Mouse (Mus musculus) C2C12 (cell line): ENCODE data around the gene Slc25a39. TPM values are rescaled to one million over a fixed set of nuclear protein-coding genes. Genes with fewer than 3 reads are reported as not detected.

Experiments
- H3K27me3 ChIP-seq: one replicate; pipeline ENCODE4 v1.6.1; 2011; ENCODE audit not compliant: control insufficient read depth, insufficient read depth, insufficient read length
- H3K36me3 ChIP-seq: one replicate; pipeline ENCODE4 v1.6.1; 2011; ENCODE audit not compliant: control insufficient read depth, insufficient read depth
- H3K4me3 ChIP-seq: one replicate; pipeline ENCODE4 v1.5.1; 2011; ENCODE audit warnings: mild to moderate bottlenecking, control low read depth; ENCODE audit not compliant: poor library complexity, insufficient read depth, severe bottlenecking
- H3K79me2 ChIP-seq: one replicate; pipeline ENCODE4 v1.6.1; 2011; ENCODE audit not compliant: control insufficient read depth, insufficient read depth
- H3K79me3 ChIP-seq: one replicate; pipeline ENCODE4 v1.6.1; 2011; ENCODE audit warnings: low read depth, control low read depth
- H3ac ChIP-seq: one replicate; pipeline ENCODE3; 2011; ENCODE audit warnings: low read depth; ENCODE audit not compliant: control insufficient read depth, insufficient read length
- CEBPB ChIP-seq: IDR thresholded peaks from one replicate; pipeline ENCODE4 v1.6.1; 2011; ENCODE audit warnings: low read depth, mild to moderate bottlenecking, control low read depth, moderate library complexity
- CTCF ChIP-seq: IDR thresholded peaks from one replicate; pipeline ENCODE4 v1.5.1; 2011; ENCODE audit not compliant: control insufficient read depth, insufficient read depth, insufficient read length
- FOSL1 ChIP-seq: IDR thresholded peaks from one replicate; pipeline ENCODE4 v1.8.0; 2011; ENCODE audit warnings: mild to moderate bottlenecking, low read length; ENCODE audit not compliant: poor library complexity, insufficient read depth, severe bottlenecking
- MAX ChIP-seq: IDR thresholded peaks from one replicate; pipeline ENCODE4 v1.6.1; 2011; ENCODE audit warnings: mild to moderate bottlenecking, control low read depth
- MYOD1 ChIP-seq: IDR thresholded peaks from one replicate; pipeline ENCODE4 v1.6.1; 2011; ENCODE audit warnings: low read depth; ENCODE audit not compliant: control insufficient read depth, insufficient read length
- MYOG ChIP-seq: IDR thresholded peaks from one replicate; pipeline ENCODE4 v1.6.1; 2011; ENCODE audit not compliant: control insufficient read depth, insufficient read length; ENCODE audit errors: extremely low read depth
- USF1 ChIP-seq: IDR thresholded peaks from one replicate; pipeline ENCODE4 v1.6.1; 2011; ENCODE audit warnings: low read depth, mild to moderate bottlenecking, control low read depth, moderate library complexity
- polyA plus RNA-seq: library from polyadenylated mRNA; unstranded; fragments of >200 nt; fragmentation: generic; extraction: Trizol; gene quantifications from one replicate; pipeline ENCODE4 v1.2.1, GENCODE M21; 2012; ENCODE audit warnings: missing spikeins

The Slc25a39 gene
- polyA plus RNA-seq, 1 experiment: 174 TPM

DNA sequence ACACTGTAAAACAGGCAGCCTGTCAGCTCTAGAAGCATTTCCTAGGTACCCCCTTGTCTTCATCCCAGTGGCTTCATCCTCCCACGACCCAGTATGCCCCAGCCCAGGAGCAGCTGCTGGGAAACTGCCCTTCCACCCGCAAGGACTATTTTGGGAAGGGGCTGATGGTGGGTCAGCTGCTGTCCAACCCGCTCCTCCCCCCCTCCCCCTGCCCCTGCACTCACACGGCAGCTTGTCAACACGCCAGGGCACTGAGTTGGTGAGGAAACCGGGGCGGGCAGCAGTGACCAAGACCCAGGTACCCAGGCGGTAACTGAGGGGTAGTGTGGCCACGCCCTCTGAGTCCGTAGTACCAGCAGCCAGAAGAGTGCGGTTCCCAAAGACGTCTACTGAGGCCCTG is 36.0 kb upstream of the Slc25a39 start:
- H3ac ChIP-seq: no peak overlapping the region
- H3K36me3 ChIP-seq: no peaks in the 10 kb centered on the region
- no peaks in the 10 kb centered on the region for H3K79me2 ChIP-seq
- peaks cover 10% of the 10 kb centered on the region for H3K27me3 ChIP-seq
- TF ChIP-seq CTCF: no peak
- no peak for TF ChIP-seq MYOD1
- TF ChIP-seq CEBPB: no peak
- no peak overlapping the region for H3K4me3 ChIP-seq
- no peaks in the 10 kb centered on the region for H3K79me3 ChIP-seq

DNA sequence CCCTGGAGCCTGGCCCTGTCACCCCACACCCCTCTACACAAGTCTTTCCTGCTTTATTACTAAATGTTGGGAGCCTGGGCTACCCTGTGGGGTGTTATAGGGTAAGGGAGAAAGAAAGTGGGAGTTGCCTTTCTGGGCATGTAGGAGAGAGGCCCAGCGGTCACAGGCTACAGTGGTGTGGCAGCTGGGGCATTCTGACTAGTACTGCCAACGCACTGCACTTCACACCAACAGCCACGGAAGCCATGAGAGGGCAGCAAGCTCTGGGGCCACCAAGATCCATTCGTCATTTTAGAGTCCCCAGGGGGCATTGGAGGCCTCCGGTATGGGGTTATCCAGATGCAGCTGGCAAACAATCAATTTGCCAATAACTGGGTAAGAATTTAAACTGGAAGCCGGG is 34.3 kb upstream of the Slc25a39 start:
- no peak overlapping the region for H3K4me3 ChIP-seq
- no peaks in the 10 kb centered on the region for H3K27me3 ChIP-seq
- no peak overlapping the region for H3ac ChIP-seq
- no peak for TF ChIP-seq CTCF
- no peak for TF ChIP-seq CEBPB
- TF ChIP-seq USF1: no peak
- TF ChIP-seq MYOG: no peak
- no peak for TF ChIP-seq MYOD1
- TF ChIP-seq MAX: no peak
- TF ChIP-seq FOSL1: no peak
- no peaks in the 10 kb centered on the region for H3K79me2 ChIP-seq
- H3K36me3 ChIP-seq: no peaks in the 10 kb centered on the region
- H3K79me3 ChIP-seq: no peaks in the 10 kb centered on the region

DNA sequence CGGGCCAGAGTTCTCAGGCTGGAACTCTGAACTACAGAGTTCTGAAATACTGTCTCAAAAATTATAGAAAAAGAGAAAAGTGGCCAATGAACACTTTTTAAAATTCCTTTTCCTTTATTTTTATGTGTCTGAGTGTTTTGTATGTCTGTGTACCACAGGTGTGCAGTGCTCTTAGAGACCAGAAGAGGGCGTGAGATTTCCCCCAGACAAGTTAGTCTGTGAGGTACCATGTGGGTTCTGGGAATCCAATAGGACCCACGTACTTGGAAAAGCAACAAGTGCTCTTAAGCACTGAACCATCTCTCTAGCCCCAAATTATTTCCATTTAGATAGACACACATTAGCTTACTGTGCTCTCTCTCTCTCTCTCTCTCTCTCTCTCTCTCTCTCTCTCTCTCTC is 33.7 kb upstream of the Slc25a39 start:
- no peaks in the 10 kb centered on the region for H3K27me3 ChIP-seq
- no peaks in the 10 kb centered on the region for H3K79me3 ChIP-seq
- no peak for TF ChIP-seq CTCF
- no peak for TF ChIP-seq MAX
- TF ChIP-seq USF1: no peak
- TF ChIP-seq CEBPB: no peak
- no peak for TF ChIP-seq MYOD1
- no peak for TF ChIP-seq MYOG
- TF ChIP-seq FOSL1: no peak
- H3K79me2 ChIP-seq: no peaks in the 10 kb centered on the region
- peaks cover under 1% of the 10 kb centered on the region for H3K36me3 ChIP-seq
- no peak overlapping the region for H3K4me3 ChIP-seq
- no peak overlapping the region for H3ac ChIP-seq

DNA sequence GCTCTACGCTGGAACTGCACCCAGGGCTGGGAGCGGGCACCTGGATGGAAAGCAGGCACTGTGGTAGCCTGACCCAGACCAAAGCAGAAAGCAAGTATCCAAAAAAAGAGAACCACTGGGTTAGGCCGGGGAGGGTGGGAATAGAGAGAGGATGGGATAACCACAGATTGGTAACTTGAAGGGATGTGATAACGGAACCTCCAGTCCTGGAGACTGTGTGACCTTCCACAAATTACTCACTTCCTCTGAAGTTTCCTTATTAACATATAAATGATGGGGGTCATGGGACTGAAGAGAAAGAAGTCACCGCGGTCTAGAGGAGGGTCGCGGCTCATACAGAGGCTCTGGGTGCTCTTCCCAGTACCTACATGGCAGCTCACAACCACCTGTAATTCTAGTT is 32.5 kb upstream of the Slc25a39 start:
- Histone ChIP-seq H3K79me3 (no peaks in the 10 kb centered on the region), H3ac (no peak overlapping the region), H3K27me3 (no peaks in the 10 kb centered on the region), H3K79me2 (no peaks in the 10 kb centered on the region), H3K36me3 (peaks cover 9% of the 10 kb centered on the region), H3K4me3 (no peak overlapping the region)
- TF ChIP-seq MYOG: no peak
- no peak for TF ChIP-seq FOSL1
- TF ChIP-seq CEBPB: no peak
- TF ChIP-seq CTCF: no peak
- no peak for TF ChIP-seq USF1
- TF ChIP-seq MYOD1: no peak
- no peak for TF ChIP-seq MAX

DNA sequence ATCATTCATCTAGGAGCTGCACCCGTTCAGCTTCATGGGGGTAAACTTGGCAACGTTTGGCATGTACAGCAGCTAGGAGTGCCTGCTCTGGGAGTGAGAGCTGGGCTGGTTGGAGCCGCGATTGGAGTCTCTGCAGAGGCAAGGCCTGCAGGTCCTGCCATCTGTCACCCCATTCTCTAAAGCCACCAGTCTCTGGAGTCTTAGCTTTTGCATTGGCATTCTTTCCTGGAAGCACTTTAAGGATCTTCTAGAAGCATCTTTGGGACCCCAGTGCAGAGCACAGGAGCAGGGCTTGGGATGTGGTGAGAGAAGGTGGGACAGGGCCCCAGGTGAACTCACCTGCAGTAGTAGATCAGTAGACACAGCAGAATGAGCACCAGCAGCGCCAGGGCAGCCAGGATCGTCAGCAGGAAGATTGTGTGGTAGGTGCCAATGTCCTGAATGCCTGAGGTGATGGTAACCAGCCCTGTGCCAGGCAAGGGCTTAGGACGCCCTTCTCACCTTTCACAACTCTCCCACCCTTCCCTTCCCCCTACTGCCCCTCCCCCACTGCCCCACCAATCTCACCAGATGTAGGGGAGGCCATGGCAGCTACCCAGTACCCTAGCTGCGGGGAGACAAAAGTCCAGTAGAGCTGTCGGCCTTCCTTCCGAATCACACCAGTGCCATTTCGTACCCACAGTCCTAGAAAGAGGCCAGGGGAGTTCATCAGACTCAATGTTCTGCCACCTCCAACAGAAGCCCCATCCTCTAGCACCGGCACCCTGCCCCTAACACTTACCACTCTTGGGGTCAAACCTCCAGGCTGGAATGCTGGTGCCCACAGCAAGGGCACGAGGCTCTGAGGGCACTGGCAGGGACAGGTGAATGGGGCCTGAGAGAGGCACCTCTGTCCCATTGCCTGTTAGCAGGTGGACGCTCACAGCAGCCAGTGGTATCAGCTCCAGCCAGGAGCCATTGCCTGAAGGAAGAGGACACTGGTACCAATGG is 31.6 kb upstream of the Slc25a39 start:
- Histone ChIP-seq H3K4me3 (no peak overlapping the region), H3ac (no peak overlapping the region), H3K36me3 (peaks cover 17% of the 10 kb centered on the region), H3K79me2 (no peaks in the 10 kb centered on the region), H3K27me3 (no peaks in the 10 kb centered on the region), H3K79me3 (no peaks in the 10 kb centered on the region)
- TF ChIP-seq CEBPB (no peak), MAX (no peak), USF1 (no peak), MYOD1 (no peak), MYOG (no peak), FOSL1 (no peak), CTCF (no peak)
